Mouse (Mus musculus): ENCODE measurements around the gene Gprin1. TPM values are rescaled to one million over a fixed set of nuclear protein-coding genes. Genes with fewer than 3 reads are reported as not detected.

Gene Gprin1
- polyA plus RNA-seq, 1 experiment from 2014 or later: 0.20 TPM

Other genes with a start within 250 kb of the Gprin1 start
- 10.2 and 12.5 TPM in 2 replicates for gene Simc1, start 246.1 kb downstream of the Gprin1 start, polyA plus RNA-seq (2015; fragmentation: Nextera tagmentation; extraction: Ambion mirVana)
- gene 4833439L19Rik, start 184.4 kb downstream of the Gprin1 start, polyA plus RNA-seq (2015; fragmentation: Nextera tagmentation; extraction: Ambion mirVana): 128 and 133 TPM in 2 replicates
- gene Arl10, start 174.9 kb downstream of the Gprin1 start, polyA plus RNA-seq (2015; fragmentation: Nextera tagmentation; extraction: Ambion mirVana): 24.5 and 27.0 TPM in 2 replicates
- 91.5 and 102 TPM in 2 replicates for gene Nop16, start 159.8 kb downstream of the Gprin1 start, polyA plus RNA-seq (2015; fragmentation: Nextera tagmentation; extraction: Ambion mirVana)
- 148 and 153 TPM in 2 replicates for gene Higd2a, start 159.7 kb downstream of the Gprin1 start, polyA plus RNA-seq (2015; fragmentation: Nextera tagmentation; extraction: Ambion mirVana)
- gene Cltb, start 138.5 kb downstream of the Gprin1 start, polyA plus RNA-seq (2015; fragmentation: Nextera tagmentation; extraction: Ambion mirVana): 87.6 and 96.9 TPM in 2 replicates
- 81.9 and 84.9 TPM in 2 replicates for gene Faf2, start 128.1 kb downstream of the Gprin1 start, polyA plus RNA-seq (2015; fragmentation: Nextera tagmentation; extraction: Ambion mirVana)
- gene Rnf44, start 56.0 kb downstream of the Gprin1 start, polyA plus RNA-seq (2015; fragmentation: Nextera tagmentation; extraction: Ambion mirVana): 58.8 and 60.3 TPM in 2 replicates
- gene Cdhr2, start 48.4 kb downstream of the Gprin1 start, polyA plus RNA-seq (2015; fragmentation: Nextera tagmentation; extraction: Ambion mirVana): not detected in 2 replicates
- gene Sncb, start 16.7 kb upstream of the Gprin1 start, polyA plus RNA-seq (2015; fragmentation: Nextera tagmentation; extraction: Ambion mirVana): 0.12 and 0.49 TPM in 2 replicates
- gene Eif4e1b, start 34.1 kb upstream of the Gprin1 start, polyA plus RNA-seq (2015; fragmentation: Nextera tagmentation; extraction: Ambion mirVana): not detected in 2 replicates
- 7.8 and 8.0 TPM in 2 replicates for gene Tspan17, start 39.5 kb upstream of the Gprin1 start, polyA plus RNA-seq (2015; fragmentation: Nextera tagmentation; extraction: Ambion mirVana)
- 0.99 and 2.3 TPM in 2 replicates for gene Unc5a, start 199.5 kb upstream of the Gprin1 start, polyA plus RNA-seq (2015; fragmentation: Nextera tagmentation; extraction: Ambion mirVana)